In genomic region chr11:120696568-120696967, GRCm38 (mm10) we compare ENCODE assay signal across 14 mouse cellular contexts. TPM values are rescaled to one million over a fixed set of nuclear protein-coding genes. Genes with fewer than 3 reads are reported as not detected.
DNase-seq lines count a peak whose midpoint lies in the region; ATAC-seq and TF ChIP-seq lines count a peak whose summit lies in the region.
"Had no signal": no experiment of that assay in that cellular context is flagged by ENCODE, and none has a peak within 500 bp of the region (broad histone marks: within the 10 kb centered on the region; RNA-seq: fewer than 3 reads in every experiment).

No protein-coding gene starts in this region.

- no peak overlapping the region for H3K4me3 ChIP-seq in kidney, embryonic 14.5 days (ENCODE audit: low read length)
- no peak overlapping the region for H3K4me3 ChIP-seq in kidney, embryonic 16.5 days (ENCODE audit: low read length)
- H3K4me3 ChIP-seq in midbrain, postnatal 0 days (ENCODE audit: low read depth, low read length) = no peak overlapping the region
- no peak overlapping the region for H3K4me3 ChIP-seq in midbrain, embryonic 13.5 days (replicated peaks)
- H3K4me3 ChIP-seq in small intestine, adult 2 months (ENCODE audit: low read depth, low read length) = no peak overlapping the region
- H3K4me3 ChIP-seq: embryonic facial prominence, embryonic 12.5 days; forebrain, embryonic 12.5 days; lung, embryonic 15.5 days; midbrain, embryonic 12.5 days had no signal

- no peaks in the 10 kb centered on the region for H3K27me3 ChIP-seq in kidney, embryonic 14.5 days (ENCODE audit: control insufficient read depth, insufficient read depth, low read length)
- no peaks in the 10 kb centered on the region for H3K27me3 ChIP-seq in kidney, embryonic 16.5 days (ENCODE audit: insufficient read depth, low read length)
- no peaks in the 10 kb centered on the region for H3K27me3 ChIP-seq in midbrain, postnatal 0 days (ENCODE audit: insufficient read depth, low read length)
- no peaks in the 10 kb centered on the region for H3K27me3 ChIP-seq in midbrain, embryonic 13.5 days
- H3K27me3 ChIP-seq in small intestine, adult 2 months (ENCODE audit: control insufficient read depth, insufficient read depth, low read length) = no peaks in the 10 kb centered on the region
- H3K27me3 ChIP-seq: embryonic facial prominence, embryonic 12.5 days; forebrain, embryonic 12.5 days; lung, embryonic 15.5 days; midbrain, embryonic 12.5 days had no signal

- H3K36me3 ChIP-seq in kidney, embryonic 14.5 days (ENCODE audit: control insufficient read depth, insufficient read depth, low read length) = peaks cover 17% of the 10 kb centered on the region
- peaks cover 21% of the 10 kb centered on the region for H3K36me3 ChIP-seq in kidney, embryonic 16.5 days (ENCODE audit: insufficient read depth, low read length)
- H3K36me3 ChIP-seq in midbrain, postnatal 0 days (ENCODE audit: insufficient read depth, low read length) = peaks cover 10% of the 10 kb centered on the region
- peaks cover 75% of the 10 kb centered on the region for H3K36me3 ChIP-seq in midbrain, embryonic 13.5 days
- H3K36me3 ChIP-seq in small intestine, adult 2 months (ENCODE audit: control insufficient read depth, insufficient read depth, low read length) = peaks cover 25% of the 10 kb centered on the region

- H3K4me1 ChIP-seq in kidney, embryonic 14.5 days (ENCODE audit: control insufficient read depth, insufficient read depth, low read length) = peaks cover 40% of the 10 kb centered on the region
- peaks cover 33% of the 10 kb centered on the region for H3K4me1 ChIP-seq in kidney, embryonic 16.5 days (ENCODE audit: insufficient read depth, low read length)
- no peaks in the 10 kb centered on the region for H3K4me1 ChIP-seq in midbrain, postnatal 0 days (ENCODE audit: insufficient read depth, low read length)
- peaks cover 20% of the 10 kb centered on the region for H3K4me1 ChIP-seq in midbrain, embryonic 13.5 days (replicated peaks)
- peaks cover 16% of the 10 kb centered on the region; the same call in 1 of the 2 replicates for H3K4me1 ChIP-seq in small intestine, adult 2 months (ENCODE audit: control insufficient read depth, insufficient read depth, insufficient read length, low read length)

- H3K27ac ChIP-seq in kidney, embryonic 14.5 days (ENCODE audit: low read depth, low read length) = peak overlapping the region; percentile 33; the same call in 1 of the 2 replicates
- H3K27ac ChIP-seq in kidney, embryonic 16.5 days (ENCODE audit: low read length) = no peak overlapping the region
- H3K27ac ChIP-seq in midbrain, postnatal 0 days (ENCODE audit: low read depth, low read length) = no peak overlapping the region
- H3K27ac ChIP-seq in midbrain, embryonic 13.5 days = no peak overlapping the region
- no peak overlapping the region for H3K27ac ChIP-seq in small intestine, adult 2 months (ENCODE audit: insufficient read depth, low read depth, low read length)

- DNase-seq in CD4-positive, CD25-positive, alpha-beta regulatory T cell, adult 2 months (ENCODE audit: low read depth, low spot score) = peak; percentile 27
- no peak for DNase-seq in midbrain, postnatal 0 days (ENCODE audit: low spot score)
- DNase-seq: cerebellum, postnatal 10 days; gastrocnemius, postnatal 10 days had no signal

- H3K4me2 ChIP-seq in kidney, embryonic 14.5 days (replicated peaks; ENCODE audit: low read depth, low read length) = no peak overlapping the region
- H3K4me2 ChIP-seq in kidney, embryonic 16.5 days (replicated peaks; ENCODE audit: low read depth, low read length) = no peak overlapping the region
- no peak overlapping the region for H3K4me2 ChIP-seq in midbrain, postnatal 0 days (ENCODE audit: low read depth, low read length, poor library complexity, severe bottlenecking)
- no peak overlapping the region for H3K4me2 ChIP-seq in midbrain, embryonic 13.5 days (replicated peaks)
- H3K4me2 ChIP-seq: embryonic facial prominence, embryonic 12.5 days; forebrain, embryonic 12.5 days; lung, embryonic 15.5 days; midbrain, embryonic 12.5 days had no signal

- TF ChIP-seq CTCF in midbrain, postnatal 0 days (IDR thresholded peaks at IDR 0.05) = peak; percentile 56
- peak; percentile 42; the same call in 1 of the 2 replicates for TF ChIP-seq CTCF in small intestine, adult 2 months (IDR thresholded peaks at IDR 0.05; ENCODE audit: extremely low read depth, insufficient read length, insufficient replicate concordance, low read depth, low read length)

- ATAC-seq in CD4-positive, CD25-positive, alpha-beta regulatory T cell, adult 4 months = no peak
- ATAC-seq in kidney, embryonic 14.5 days (ENCODE audit: low FRiP score, low TSS enrichment) = no peak
- no peak for ATAC-seq in kidney, embryonic 16.5 days (ENCODE audit: low FRiP score, low TSS enrichment)
- ATAC-seq in midbrain, postnatal 0 days (ENCODE audit: low FRiP score) = no peak
- ATAC-seq in midbrain, embryonic 13.5 days = no peak
- ATAC-seq in megakaryocyte, adult 5-6 weeks (ENCODE audit: poor library complexity, severe bottlenecking) = no peak

- TF ChIP-seq POLR2A in small intestine, adult 2 months (IDR thresholded peaks at IDR 0.05; ENCODE audit: low read depth, low read length) = no peak

- H3K9me3 ChIP-seq in kidney, embryonic 14.5 days (ENCODE audit: control insufficient read depth, low read length) = no peaks in the 10 kb centered on the region
- H3K9me3 ChIP-seq in kidney, embryonic 16.5 days (ENCODE audit: low read length) = no peaks in the 10 kb centered on the region
- no peaks in the 10 kb centered on the region for H3K9me3 ChIP-seq in midbrain, postnatal 0 days (ENCODE audit: low read length)
- H3K9me3 ChIP-seq in midbrain, embryonic 13.5 days = no peaks in the 10 kb centered on the region
- H3K9me3 ChIP-seq: embryonic facial prominence, embryonic 12.5 days; forebrain, embryonic 12.5 days; lung, embryonic 15.5 days; midbrain, embryonic 12.5 days had no signal

- WGBS in kidney, embryonic 14.5 days = 88% methylated on average over 6 of the region's 6 CpGs
- WGBS in kidney, embryonic 16.5 days = 90% methylated on average over 6 of the region's 6 CpGs
- WGBS in midbrain, postnatal 0 days = 89% methylated on average over 6 of the region's 6 CpGs
- WGBS in midbrain, embryonic 13.5 days = 92% methylated on average over 6 of the region's 6 CpGs
- WGBS in small intestine, adult 2 months = 93% methylated on average over 6 of the region's 6 CpGs

- no peak overlapping the region for H3K9ac ChIP-seq in kidney, embryonic 14.5 days (ENCODE audit: low read depth, low read length)
- H3K9ac ChIP-seq in kidney, embryonic 16.5 days (replicated peaks; ENCODE audit: low read length) = no peak overlapping the region
- H3K9ac ChIP-seq in midbrain, postnatal 0 days (replicated peaks; ENCODE audit: low read length, poor library complexity, severe bottlenecking) = no peak overlapping the region
- no peak overlapping the region for H3K9ac ChIP-seq in midbrain, embryonic 13.5 days (replicated peaks)
- H3K9ac ChIP-seq: embryonic facial prominence, embryonic 12.5 days; forebrain, embryonic 12.5 days; lung, embryonic 15.5 days; midbrain, embryonic 12.5 days had no signal

RNA-seq across cellular contexts. Expression of gene Cenpx, which starts 17.0 kb away (rescaled TPM):
- polyA plus RNA-seq in CD4-positive, CD25-positive, alpha-beta regulatory T cell, adult 4 months (2017; shearing (Covaris generic)) = 100 to 1,000 TPM; 152 to 156 TPM
- polyA plus RNA-seq in kidney, embryonic 14.5 days (2014; fragmentation: Nextera tagmentation; extraction: Ambion mirVana) = 157 and 195 TPM in 2 replicates
- polyA plus RNA-seq in kidney, embryonic 16.5 days (2015; fragmentation: Nextera tagmentation; extraction: Ambion mirVana) = 151 TPM in 2 replicates
- 70.8 and 76.0 TPM in 2 replicates for total RNA-seq in midbrain, postnatal 0 days (2014; rRNA removed)
- polyA plus RNA-seq in midbrain, postnatal 0 days (2015; fragmentation: Nextera tagmentation; extraction: Ambion mirVana) = 94.5 and 94.6 TPM in 2 replicates
- polyA plus RNA-seq in midbrain, embryonic 13.5 days (2015; fragmentation: Nextera tagmentation; extraction: Ambion mirVana) = 99.9 and 112 TPM in 2 replicates
- polyA plus RNA-seq in small intestine, adult 2 months (2012; rRNA removed) = 38.4 and 46.2 TPM in 2 replicates
- 84.6 and 95.8 TPM in 2 replicates for total RNA-seq in megakaryocyte, adult 5-6 weeks (2015)
- total RNA-seq in megakaryocyte, adult 5-6 weeks (2017) = 67.0 and 71.5 TPM in 2 replicates

RNA-seq across cellular contexts. Expression of gene Lrrc45, which starts 17.2 kb away (rescaled TPM):
- 10 to 100 TPM; 26.8 to 34.4 TPM for polyA plus RNA-seq in CD4-positive, CD25-positive, alpha-beta regulatory T cell, adult 4 months (2017; shearing (Covaris generic))
- 41.9 and 43.1 TPM in 2 replicates for polyA plus RNA-seq in kidney, embryonic 14.5 days (2014; fragmentation: Nextera tagmentation; extraction: Ambion mirVana)
- polyA plus RNA-seq in kidney, embryonic 16.5 days (2015; fragmentation: Nextera tagmentation; extraction: Ambion mirVana) = 69.2 and 71.3 TPM in 2 replicates
- 44.8 and 47.8 TPM in 2 replicates for total RNA-seq in midbrain, postnatal 0 days (2014; rRNA removed)
- 46.8 and 51.0 TPM in 2 replicates for polyA plus RNA-seq in midbrain, postnatal 0 days (2015; fragmentation: Nextera tagmentation; extraction: Ambion mirVana)
- polyA plus RNA-seq in midbrain, embryonic 13.5 days (2015; fragmentation: Nextera tagmentation; extraction: Ambion mirVana) = 60.6 and 71.8 TPM in 2 replicates
- polyA plus RNA-seq in small intestine, adult 2 months (2012; rRNA removed) = 22.0 and 23.9 TPM in 2 replicates
- 6.3 and 7.2 TPM in 2 replicates for total RNA-seq in megakaryocyte, adult 5-6 weeks (2015)
- 21.0 and 21.6 TPM in 2 replicates for total RNA-seq in megakaryocyte, adult 5-6 weeks (2017)

RNA-seq across cellular contexts. Expression of gene Aspscr1, which starts 23.8 kb away (rescaled TPM):
- polyA plus RNA-seq in CD4-positive, CD25-positive, alpha-beta regulatory T cell, adult 4 months (2017; shearing (Covaris generic)) = 100 to 1,000 TPM in 1 of 2 experiments, 10 to 100 TPM in 1; 82.3 to 134 TPM
- 107 and 124 TPM in 2 replicates for polyA plus RNA-seq in kidney, embryonic 14.5 days (2014; fragmentation: Nextera tagmentation; extraction: Ambion mirVana)
- 146 TPM in 2 replicates for polyA plus RNA-seq in kidney, embryonic 16.5 days (2015; fragmentation: Nextera tagmentation; extraction: Ambion mirVana)
- total RNA-seq in midbrain, postnatal 0 days (2014; rRNA removed) = 106 and 113 TPM in 2 replicates
- 143 and 153 TPM in 2 replicates for polyA plus RNA-seq in midbrain, postnatal 0 days (2015; fragmentation: Nextera tagmentation; extraction: Ambion mirVana)
- 149 and 154 TPM in 2 replicates for polyA plus RNA-seq in midbrain, embryonic 13.5 days (2015; fragmentation: Nextera tagmentation; extraction: Ambion mirVana)
- 86.9 and 138 TPM in 2 replicates for polyA plus RNA-seq in small intestine, adult 2 months (2012; rRNA removed)
- total RNA-seq in megakaryocyte, adult 5-6 weeks (2015) = 57.9 and 63.1 TPM in 2 replicates
- 59.5 and 70.2 TPM in 2 replicates for total RNA-seq in megakaryocyte, adult 5-6 weeks (2017)

RNA-seq across cellular contexts. Expression of gene Rac3, which starts 24.7 kb away (rescaled TPM):
- not detected for polyA plus RNA-seq in CD4-positive, CD25-positive, alpha-beta regulatory T cell, adult 4 months (2017; shearing (Covaris generic))
- polyA plus RNA-seq in kidney, embryonic 14.5 days (2014; fragmentation: Nextera tagmentation; extraction: Ambion mirVana) = 5.0 and 28.7 TPM in 2 replicates
- 32.5 and 38.7 TPM in 2 replicates for polyA plus RNA-seq in kidney, embryonic 16.5 days (2015; fragmentation: Nextera tagmentation; extraction: Ambion mirVana)
- total RNA-seq in midbrain, postnatal 0 days (2014; rRNA removed) = 766 and 788 TPM in 2 replicates
- polyA plus RNA-seq in midbrain, postnatal 0 days (2015; fragmentation: Nextera tagmentation; extraction: Ambion mirVana) = 808 and 853 TPM in 2 replicates
- polyA plus RNA-seq in midbrain, embryonic 13.5 days (2015; fragmentation: Nextera tagmentation; extraction: Ambion mirVana) = 206 and 218 TPM in 2 replicates
- polyA plus RNA-seq in small intestine, adult 2 months (2012; rRNA removed) = 4.1 and 5.1 TPM in 2 replicates
- 0.25 and 0.83 TPM in 2 replicates for total RNA-seq in megakaryocyte, adult 5-6 weeks (2015)
- 1.4 TPM in 1 of 2 replicates, not detected in the other for total RNA-seq in megakaryocyte, adult 5-6 weeks (2017)

RNA-seq across cellular contexts. Expression of gene Dcxr, which starts 30.5 kb away (rescaled TPM):
- polyA plus RNA-seq in CD4-positive, CD25-positive, alpha-beta regulatory T cell, adult 4 months (2017; shearing (Covaris generic)) = 10 to 100 TPM; 15.1 to 17.4 TPM
- 21.1 and 23.2 TPM in 2 replicates for polyA plus RNA-seq in kidney, embryonic 14.5 days (2014; fragmentation: Nextera tagmentation; extraction: Ambion mirVana)
- 49.4 and 56.5 TPM in 2 replicates for polyA plus RNA-seq in kidney, embryonic 16.5 days (2015; fragmentation: Nextera tagmentation; extraction: Ambion mirVana)
- 6.9 and 11.2 TPM in 2 replicates for total RNA-seq in midbrain, postnatal 0 days (2014; rRNA removed)
- polyA plus RNA-seq in midbrain, postnatal 0 days (2015; fragmentation: Nextera tagmentation; extraction: Ambion mirVana) = 9.9 and 12.3 TPM in 2 replicates
- 6.5 and 7.3 TPM in 2 replicates for polyA plus RNA-seq in midbrain, embryonic 13.5 days (2015; fragmentation: Nextera tagmentation; extraction: Ambion mirVana)
- polyA plus RNA-seq in small intestine, adult 2 months (2012; rRNA removed) = 102 and 127 TPM in 2 replicates
- total RNA-seq in megakaryocyte, adult 5-6 weeks (2015) = 24.9 and 30.0 TPM in 2 replicates
- 20.0 and 25.0 TPM in 2 replicates for total RNA-seq in megakaryocyte, adult 5-6 weeks (2017)
